Mouse (Mus musculus): ENCODE results near the gene Madd. TPM values are rescaled to one million over a fixed set of nuclear protein-coding genes. Genes with fewer than 3 reads are reported as not detected.

Gene Madd
- polyA plus RNA-seq, 1 experiment = 44.4 TPM

DNA sequence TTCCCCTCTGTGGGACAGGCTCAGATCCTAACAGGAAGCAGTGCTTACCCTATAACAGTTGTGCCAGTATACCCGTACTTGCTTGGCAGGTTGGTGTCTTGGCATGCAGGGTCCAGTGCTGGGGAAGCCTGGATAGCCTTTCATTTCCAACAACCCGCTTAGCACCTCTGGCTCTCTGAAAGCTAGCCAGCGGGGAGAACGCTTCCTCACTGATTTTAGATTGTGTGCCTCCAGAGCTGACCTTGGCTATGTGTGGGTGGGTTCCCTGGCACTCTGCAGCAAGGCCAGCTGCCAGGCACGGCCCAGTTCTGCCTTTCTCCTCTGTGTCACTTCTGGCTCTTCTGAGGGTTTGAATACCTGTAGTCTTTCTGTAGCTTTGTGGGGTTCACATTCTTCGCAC, 53.5 kb downstream of the Madd start:
- Histone ChIP-seq H3K27ac (ENCODE audit: control insufficient read depth, insufficient read depth, low read depth, low read length, poor library complexity) (no peak overlapping the region), H3K4me1 (ENCODE audit: control insufficient read depth, insufficient read depth, low read length) (no peaks in the 10 kb centered on the region), H3K4me3 (replicated peaks; ENCODE audit: control insufficient read depth, low read depth, low read length) (no peak overlapping the region)
- 83% methylated on average over 6 of the region's 6 CpGs for WGBS
- no peak for TF ChIP-seq POLR2A (IDR thresholded peaks at IDR 0.05; ENCODE audit: borderline replicate concordance, control insufficient read depth, low read depth, low read length)
- TF ChIP-seq CTCF (IDR thresholded peaks at IDR 0.05; ENCODE audit: control insufficient read depth, insufficient read depth, low read length) = no peak

DNA sequence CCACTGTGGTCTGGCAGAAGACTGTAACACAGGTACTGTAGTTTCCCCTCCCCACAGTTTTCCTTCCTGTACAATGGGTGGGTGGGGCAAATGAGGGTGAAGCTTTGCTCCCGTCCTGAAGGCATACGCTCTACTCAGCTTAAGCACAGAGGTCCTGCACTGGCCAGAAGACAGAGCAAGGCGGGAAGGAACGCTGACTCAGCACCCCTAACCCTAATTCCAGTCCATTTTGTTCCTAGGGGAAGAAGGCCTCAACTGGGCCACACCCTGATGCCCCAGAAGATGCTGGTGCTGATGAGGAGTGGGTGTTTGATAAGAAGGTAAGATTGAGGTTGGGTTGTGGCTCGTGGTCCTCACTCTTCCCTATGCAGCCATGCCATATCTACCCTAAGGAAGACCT, 54.9 kb downstream of the Madd start:
- H3K4me3 ChIP-seq (replicated peaks; ENCODE audit: control insufficient read depth, low read depth, low read length) = no peak overlapping the region
- WGBS = 82% methylated on average over 5 of the region's 5 CpGs
- no peaks in the 10 kb centered on the region for H3K4me1 ChIP-seq (ENCODE audit: control insufficient read depth, insufficient read depth, low read length)
- TF ChIP-seq POLR2A (IDR thresholded peaks at IDR 0.05; ENCODE audit: borderline replicate concordance, control insufficient read depth, low read depth, low read length) = no peak
- TF ChIP-seq CTCF (IDR thresholded peaks at IDR 0.05; ENCODE audit: control insufficient read depth, insufficient read depth, low read length) = no peak
- no peak overlapping the region for H3K27ac ChIP-seq (ENCODE audit: control insufficient read depth, insufficient read depth, low read depth, low read length, poor library complexity)

DNA sequence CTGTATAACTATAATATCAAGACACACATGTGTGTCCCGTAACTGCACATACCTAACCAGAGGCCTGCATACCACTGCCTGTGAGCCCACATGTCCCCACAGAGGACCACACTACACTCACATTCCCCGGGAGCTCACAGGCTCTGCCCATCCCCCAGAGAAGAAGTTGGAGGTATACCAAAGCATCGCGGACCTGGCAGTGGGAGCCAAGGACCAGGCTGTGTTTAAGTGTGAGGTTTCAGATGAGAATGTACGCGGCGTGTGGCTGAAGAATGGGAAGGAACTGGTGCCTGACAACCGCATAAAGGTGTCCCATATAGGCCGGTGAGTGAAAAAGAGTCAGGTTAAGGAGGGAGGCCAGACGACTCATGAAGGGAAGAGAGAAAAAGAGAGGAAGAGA, 58.5 kb downstream of the Madd start:
- Histone ChIP-seq H3K27ac (ENCODE audit: control insufficient read depth, insufficient read depth, low read depth, low read length, poor library complexity) (no peak overlapping the region), H3K4me1 (ENCODE audit: control insufficient read depth, insufficient read depth, low read length) (no peaks in the 10 kb centered on the region), H3K4me3 (replicated peaks; ENCODE audit: control insufficient read depth, low read depth, low read length) (no peak overlapping the region)
- WGBS = 82% methylated on average over 10 of the region's 10 CpGs
- TF ChIP-seq CTCF (IDR thresholded peaks at IDR 0.05; ENCODE audit: control insufficient read depth, insufficient read depth, low read length) (no peak), POLR2A (IDR thresholded peaks at IDR 0.05; ENCODE audit: borderline replicate concordance, control insufficient read depth, low read depth, low read length) (no peak)

DNA sequence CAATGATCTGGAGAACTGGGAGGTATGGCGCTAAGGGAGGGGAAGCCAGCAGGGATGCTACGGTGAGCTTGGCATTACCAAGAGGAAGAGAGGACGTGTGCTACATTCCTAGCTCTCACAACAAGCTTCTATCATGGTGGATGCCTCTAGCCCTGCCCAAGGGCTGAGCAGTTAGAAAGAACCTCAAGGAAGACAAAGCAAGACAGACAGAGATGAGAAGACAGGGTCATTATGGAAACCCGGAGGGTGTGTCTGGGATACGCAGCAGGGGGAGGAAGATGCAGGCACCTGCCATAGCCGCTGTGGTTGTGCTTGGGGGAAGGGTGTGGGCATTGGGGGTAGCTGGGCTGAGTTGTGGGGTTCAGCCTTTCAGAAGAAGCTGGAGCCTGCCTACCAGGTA, 60.1 kb downstream of the Madd start:
- Histone ChIP-seq H3K27ac (ENCODE audit: control insufficient read depth, insufficient read depth, low read depth, low read length, poor library complexity) (no peak overlapping the region), H3K4me1 (ENCODE audit: control insufficient read depth, insufficient read depth, low read length) (no peaks in the 10 kb centered on the region), H3K4me3 (replicated peaks; ENCODE audit: control insufficient read depth, low read depth, low read length) (no peak overlapping the region)
- WGBS = 77% methylated on average over 6 of the region's 6 CpGs
- TF ChIP-seq POLR2A (IDR thresholded peaks at IDR 0.05; ENCODE audit: borderline replicate concordance, control insufficient read depth, low read depth, low read length) (no peak), CTCF (IDR thresholded peaks at IDR 0.05; ENCODE audit: control insufficient read depth, insufficient read depth, low read length) (no peak)

DNA sequence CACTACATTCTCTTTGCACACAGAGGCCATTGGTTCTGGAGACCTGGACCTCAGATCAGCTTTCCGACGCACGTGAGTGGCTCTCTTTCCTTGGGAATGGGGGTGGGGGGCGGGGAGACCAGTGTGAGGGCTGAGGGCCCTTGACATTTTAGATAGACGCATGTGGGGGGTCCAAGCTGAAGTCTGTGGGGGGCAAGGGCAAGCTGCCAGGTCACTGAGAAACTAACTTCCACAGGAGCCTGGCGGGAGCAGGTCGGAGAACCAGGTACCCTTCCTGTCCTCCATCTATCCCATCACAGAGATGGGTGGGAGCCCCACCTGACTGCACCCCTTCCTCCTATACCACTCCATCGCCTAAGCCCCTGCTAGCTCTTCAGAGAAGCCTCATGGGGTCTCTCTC, 62.1 kb downstream of the Madd start:
- no peak overlapping the region for H3K4me3 ChIP-seq (replicated peaks; ENCODE audit: control insufficient read depth, low read depth, low read length)
- H3K4me1 ChIP-seq (ENCODE audit: control insufficient read depth, insufficient read depth, low read length) = no peaks in the 10 kb centered on the region
- no peak for TF ChIP-seq POLR2A (IDR thresholded peaks at IDR 0.05; ENCODE audit: borderline replicate concordance, control insufficient read depth, low read depth, low read length)
- no peak for TF ChIP-seq CTCF (IDR thresholded peaks at IDR 0.05; ENCODE audit: control insufficient read depth, insufficient read depth, low read length)
- no peak overlapping the region for H3K27ac ChIP-seq (ENCODE audit: control insufficient read depth, insufficient read depth, low read depth, low read length, poor library complexity)
- 77% methylated on average over 8 of the region's 8 CpGs for WGBS

DNA sequence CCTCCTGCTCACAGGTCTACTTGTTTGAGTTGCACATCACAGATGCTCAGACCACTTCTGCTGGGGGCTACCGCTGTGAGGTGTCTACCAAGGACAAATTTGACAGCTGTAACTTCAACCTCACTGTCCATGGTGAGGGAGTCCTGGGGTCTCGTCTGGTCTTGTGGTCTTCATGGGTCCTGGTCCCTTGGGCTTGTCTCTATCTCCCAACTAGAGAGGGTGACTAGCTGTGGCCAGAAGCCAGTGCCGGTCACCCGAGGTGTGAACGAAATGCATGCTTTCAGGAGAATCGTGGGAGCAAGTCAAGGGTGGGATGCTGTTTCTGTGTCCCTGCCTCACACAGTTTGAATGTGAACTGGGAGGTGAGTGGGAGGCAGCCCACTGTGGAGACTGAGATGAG, 62.6 kb downstream of the Madd start:
- no peak overlapping the region for H3K4me3 ChIP-seq (replicated peaks; ENCODE audit: control insufficient read depth, low read depth, low read length)
- TF ChIP-seq POLR2A (IDR thresholded peaks at IDR 0.05; ENCODE audit: borderline replicate concordance, control insufficient read depth, low read depth, low read length) = no peak
- H3K27ac ChIP-seq (ENCODE audit: control insufficient read depth, insufficient read depth, low read depth, low read length, poor library complexity) = no peak overlapping the region
- no peaks in the 10 kb centered on the region for H3K4me1 ChIP-seq (ENCODE audit: control insufficient read depth, insufficient read depth, low read length)
- WGBS = 78% methylated on average over 6 of the region's 6 CpGs

DNA sequence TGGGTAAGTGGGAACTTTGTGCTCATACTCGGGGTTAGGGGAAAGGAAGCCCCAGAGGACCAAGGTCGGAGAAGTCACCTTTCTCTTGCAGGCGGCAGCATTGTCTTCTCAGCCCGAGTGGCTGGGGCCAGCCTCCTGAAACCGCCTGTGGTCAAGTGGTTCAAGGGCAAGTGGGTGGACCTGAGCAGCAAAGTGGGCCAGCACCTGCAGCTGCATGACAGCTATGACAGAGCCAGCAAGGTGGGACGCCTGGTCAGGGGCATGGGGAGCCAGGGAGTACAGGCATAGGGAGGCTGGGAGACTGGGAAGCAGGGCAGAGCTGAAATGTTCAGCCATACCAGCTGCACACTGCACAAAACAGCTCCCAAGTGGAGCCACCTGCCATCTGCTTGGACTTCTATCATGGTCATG, 63.4 kb downstream of the Madd start:
- no peak overlapping the region for H3K4me3 ChIP-seq (replicated peaks; ENCODE audit: control insufficient read depth, low read depth, low read length)
- H3K4me1 ChIP-seq (ENCODE audit: control insufficient read depth, insufficient read depth, low read length) = no peaks in the 10 kb centered on the region
- 59% methylated on average over 6 of the region's 6 CpGs for WGBS
- TF ChIP-seq POLR2A (IDR thresholded peaks at IDR 0.05; ENCODE audit: borderline replicate concordance, control insufficient read depth, low read depth, low read length) (no peak), CTCF (IDR thresholded peaks at IDR 0.05; ENCODE audit: control insufficient read depth, insufficient read depth, low read length) (no peak)
- no peak overlapping the region for H3K27ac ChIP-seq (ENCODE audit: control insufficient read depth, insufficient read depth, low read depth, low read length, poor library complexity)

DNA sequence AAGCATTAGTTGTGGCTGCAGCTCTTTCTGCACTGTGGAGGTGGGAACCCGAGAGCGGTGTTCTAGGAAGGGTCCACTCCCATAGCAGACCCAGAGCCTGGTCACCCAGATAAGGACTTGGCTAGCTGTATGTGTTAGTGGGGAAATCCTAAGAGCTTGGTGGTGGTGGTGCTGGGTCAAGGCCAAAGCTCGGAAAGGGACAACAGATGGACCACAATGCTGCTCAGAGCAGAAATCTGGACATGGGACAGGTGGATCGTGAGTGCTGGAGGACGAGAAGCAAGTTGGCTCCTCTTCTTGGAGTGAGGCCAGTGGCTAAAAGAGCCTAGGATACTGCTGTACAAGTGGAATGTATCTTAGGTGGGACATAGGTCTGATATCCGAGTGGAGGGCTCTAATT, 64.1 kb downstream of the Madd start:
- WGBS = 77% methylated on average over 6 of the region's 6 CpGs
- TF ChIP-seq CTCF (IDR thresholded peaks at IDR 0.05; ENCODE audit: control insufficient read depth, insufficient read depth, low read length) = no peak
- no peak for TF ChIP-seq POLR2A (IDR thresholded peaks at IDR 0.05; ENCODE audit: borderline replicate concordance, control insufficient read depth, low read depth, low read length)
- no peak overlapping the region for H3K4me3 ChIP-seq (replicated peaks; ENCODE audit: control insufficient read depth, low read depth, low read length)
- H3K27ac ChIP-seq (ENCODE audit: control insufficient read depth, insufficient read depth, low read depth, low read length, poor library complexity) = no peak overlapping the region
- no peaks in the 10 kb centered on the region for H3K4me1 ChIP-seq (ENCODE audit: control insufficient read depth, insufficient read depth, low read length)

DNA sequence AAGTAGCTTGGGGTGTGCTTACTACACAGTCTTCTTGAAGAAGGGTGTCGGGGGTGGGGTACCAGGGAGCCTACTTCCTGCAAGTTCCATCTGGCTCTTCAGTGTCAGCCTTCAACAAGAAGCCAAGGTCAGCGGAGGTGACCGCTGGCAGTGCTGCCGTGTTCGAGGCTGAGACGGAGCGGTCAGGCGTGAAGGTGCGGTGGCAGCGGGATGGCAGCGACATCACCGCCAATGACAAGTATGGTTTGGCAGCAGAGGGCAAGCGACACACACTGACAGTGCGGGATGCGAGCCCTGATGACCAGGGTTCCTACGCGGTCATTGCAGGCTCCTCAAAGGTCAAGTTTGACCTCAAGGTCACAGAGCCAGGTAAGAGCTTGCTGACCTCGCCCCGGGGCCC, 64.6 kb downstream of the Madd start:
- TF ChIP-seq CTCF (IDR thresholded peaks at IDR 0.05; ENCODE audit: control insufficient read depth, insufficient read depth, low read length) (no peak), POLR2A (IDR thresholded peaks at IDR 0.05; ENCODE audit: borderline replicate concordance, control insufficient read depth, low read depth, low read length) (no peak)
- WGBS = 90% methylated on average over 19 of the region's 19 CpGs
- Histone ChIP-seq H3K4me1 (ENCODE audit: control insufficient read depth, insufficient read depth, low read length) (no peaks in the 10 kb centered on the region), H3K4me3 (replicated peaks; ENCODE audit: control insufficient read depth, low read depth, low read length) (no peak overlapping the region), H3K27ac (ENCODE audit: control insufficient read depth, insufficient read depth, low read depth, low read length, poor library complexity) (no peak overlapping the region)

Data from bone marrow, adult 2 months (tissue).